Mouse (Mus musculus) cerebellum, adult 11 months (tissue): ENCODE data around the gene Ccdc89.

Experiments
- DNase-seq: peaks from one replicate; pipeline ENCODE4 v3.0.0; 2022

Gene Ccdc89

GRCm38 (mm10) chr7:90426020-90427001, at the start of gene Ccdc89:
Gene Ccdc89 (plus strand): TSS chr7:90426577.
- peak; percentile 75 for DNase-seq

- no peak for DNase-seq
These were observed 42.0 kb upstream of the Ccdc89 start for GRCm38 (mm10) chr7:90384411-90384810.

GRCm38 (mm10) chr7:90386885-90387459, 39.4 kb upstream of the Ccdc89 start:
- DNase-seq, result no peak

GRCm38 (mm10) chr7:90389765-90390164, 36.6 kb upstream of the Ccdc89 start:
- DNase-seq, result no peak

GRCm38 (mm10) chr7:90395073-90395472, 31.3 kb upstream of the Ccdc89 start:
- DNase-seq, result no peak

- no peak for DNase-seq
These were observed 30.4 kb upstream of the Ccdc89 start for GRCm38 (mm10) chr7:90395928-90396327.

GRCm38 (mm10) chr7:90409934-90410333, 16.4 kb upstream of the Ccdc89 start:
- peak; percentile 47 for DNase-seq

- DNase-seq, result peak; percentile 17
These were observed 629 bp downstream of the Ccdc89 start for GRCm38 (mm10) chr7:90427006-90427405.

- DNase-seq, result no peak
These were observed 5.8 kb downstream of the Ccdc89 start for GRCm38 (mm10) chr7:90432221-90432620.

GRCm38 (mm10) chr7:90440044-90440443, 13.7 kb downstream of the Ccdc89 start:
- no peak for DNase-seq

- no peak for DNase-seq
These were observed 15.7 kb downstream of the Ccdc89 start for GRCm38 (mm10) chr7:90442070-90442469.

- DNase-seq, result peak; percentile 94
These were observed 16.2 kb downstream of the Ccdc89 start, which contains the start of gene Crebzf for GRCm38 (mm10) chr7:90442518-90443080. Gene Crebzf (plus strand): TSS chr7:90442729.

GRCm38 (mm10) chr7:90443101-90444091, 17.0 kb downstream of the Ccdc89 start:
- peak; percentile 78 for DNase-seq

- no peak for DNase-seq
These were observed 17.8 kb downstream of the Ccdc89 start for GRCm38 (mm10) chr7:90444206-90444605.

- DNase-seq, result no peak
These were observed 29.9 kb downstream of the Ccdc89 start for GRCm38 (mm10) chr7:90456149-90456844.

GRCm38 (mm10) chr7:90456845-90457468, 30.6 kb downstream of the Ccdc89 start, which contains the start of gene Tmem126a:
Gene Tmem126a (minus strand): TSS chr7:90457229.
- DNase-seq, result peak; percentile 78

- DNase-seq, result no peak
These were observed 31.1 kb downstream of the Ccdc89 start for GRCm38 (mm10) chr7:90457517-90457916.

GRCm38 (mm10) chr7:90460330-90460729, 34.0 kb downstream of the Ccdc89 start:
- DNase-seq, result no peak

- DNase-seq, result no peak
These were observed 34.6 kb downstream of the Ccdc89 start for GRCm38 (mm10) chr7:90460930-90461329.

GRCm38 (mm10) chr7:90461441-90461840, 35.1 kb downstream of the Ccdc89 start:
- no peak for DNase-seq

- DNase-seq, result no peak
These were observed 47.1 kb downstream of the Ccdc89 start for GRCm38 (mm10) chr7:90473511-90473910.
